Mouse (Mus musculus): Measurements from ENCODE around the gene Nagpa. TPM values are rescaled to one million over a fixed set of nuclear protein-coding genes. Genes with fewer than 3 reads are reported as not detected.

Nagpa gene
- polyA plus RNA-seq, 1 experiment from 2014 or later, result 14.5 TPM

- no peaks in the 10 kb centered on the region for H3K27me3 ChIP-seq (replicated peaks; ENCODE audit: insufficient read depth, low read length)
- ATAC-seq (no peak), DNase-seq (ENCODE audit: low spot score) (no peak)
- no peaks in the 10 kb centered on the region for H3K36me3 ChIP-seq (ENCODE audit: insufficient read depth, low read length)
- H3K4me2 ChIP-seq (replicated peaks; ENCODE audit: low read depth, low read length), result no peak overlapping the region
- no peak for TF ChIP-seq CTCF (IDR thresholded peaks at IDR 0.05)
- no peak for TF ChIP-seq EP300 (IDR thresholded peaks at IDR 0.05)
- H3K4me1 ChIP-seq (ENCODE audit: insufficient read depth, low read depth, low read length), result no peaks in the 10 kb centered on the region
- H3K27ac ChIP-seq (ENCODE audit: low read length), result no peak overlapping the region
- H3K9me3 ChIP-seq (ENCODE audit: low read length), result no peaks in the 10 kb centered on the region
- no peak overlapping the region for H3K4me3 ChIP-seq (ENCODE audit: low read depth, low read length)
- H3K9ac ChIP-seq (replicated peaks; ENCODE audit: low read depth), result no peak overlapping the region
- 47% methylated on average over 7 of the region's 7 CpGs for WGBS
Observed at GRCm38 (mm10) chr16:5185691-5186090, 18.1 kb downstream of the Nagpa start.

GRCm38 (mm10) chr16:5184956-5185355, 18.9 kb downstream of the Nagpa start:
- Histone ChIP-seq H3K9me3 (ENCODE audit: low read length) (no peaks in the 10 kb centered on the region), H3K4me1 (ENCODE audit: insufficient read depth, low read depth, low read length) (no peaks in the 10 kb centered on the region), H3K4me2 (replicated peaks; ENCODE audit: low read depth, low read length) (no peak overlapping the region), H3K36me3 (ENCODE audit: insufficient read depth, low read length) (no peaks in the 10 kb centered on the region), H3K27me3 (replicated peaks; ENCODE audit: insufficient read depth, low read length) (no peaks in the 10 kb centered on the region), H3K9ac (replicated peaks; ENCODE audit: low read depth) (no peak overlapping the region), H3K4me3 (ENCODE audit: low read depth, low read length) (no peak overlapping the region), H3K27ac (ENCODE audit: low read length) (no peak overlapping the region)
- no peak for DNase-seq (ENCODE audit: low spot score)
- no peak for ATAC-seq
- TF ChIP-seq EP300 (IDR thresholded peaks at IDR 0.05), result no peak
- WGBS, result 73% methylated on average over 5 of the region's 5 CpGs

- Histone ChIP-seq H3K9me3 (ENCODE audit: low read length) (no peaks in the 10 kb centered on the region), H3K4me1 (ENCODE audit: insufficient read depth, low read depth, low read length) (no peaks in the 10 kb centered on the region), H3K27ac (ENCODE audit: low read length) (no peak overlapping the region), H3K4me2 (replicated peaks; ENCODE audit: low read depth, low read length) (no peak overlapping the region), H3K27me3 (replicated peaks; ENCODE audit: insufficient read depth, low read length) (no peaks in the 10 kb centered on the region), H3K36me3 (ENCODE audit: insufficient read depth, low read length) (no peaks in the 10 kb centered on the region), H3K9ac (replicated peaks; ENCODE audit: low read depth) (no peak overlapping the region), H3K4me3 (ENCODE audit: low read depth, low read length) (no peak overlapping the region)
- 46% methylated on average over 8 of the region's 8 CpGs for WGBS
- ATAC-seq (no peak), DNase-seq (ENCODE audit: low spot score) (no peak)
- no peak for TF ChIP-seq EP300 (IDR thresholded peaks at IDR 0.05)
- TF ChIP-seq CTCF (IDR thresholded peaks at IDR 0.05), result no peak
Observed at GRCm38 (mm10) chr16:5184101-5184500, 19.7 kb downstream of the Nagpa start.

- 79% methylated on average over 18 of the region's 18 CpGs for WGBS
- no peaks in the 10 kb centered on the region for H3K4me1 ChIP-seq (ENCODE audit: insufficient read depth, low read depth, low read length)
- H3K4me2 ChIP-seq (replicated peaks; ENCODE audit: low read depth, low read length), result no peak overlapping the region
- no peaks in the 10 kb centered on the region for H3K36me3 ChIP-seq (ENCODE audit: insufficient read depth, low read length)
- H3K27me3 ChIP-seq (replicated peaks; ENCODE audit: insufficient read depth, low read length), result no peaks in the 10 kb centered on the region
- TF ChIP-seq CTCF (IDR thresholded peaks at IDR 0.05) (no peak), EP300 (IDR thresholded peaks at IDR 0.05) (no peak)
- H3K9me3 ChIP-seq (ENCODE audit: low read length), result no peaks in the 10 kb centered on the region
- ATAC-seq (no peak), DNase-seq (ENCODE audit: low spot score) (no peak)
- no peak overlapping the region for H3K9ac ChIP-seq (replicated peaks; ENCODE audit: low read depth)
- no peak overlapping the region for H3K4me3 ChIP-seq (ENCODE audit: low read depth, low read length)
- H3K27ac ChIP-seq (ENCODE audit: low read length), result no peak overlapping the region
Observed at GRCm38 (mm10) chr16:5183310-5183975, 20.4 kb downstream of the Nagpa start.

- no peak overlapping the region for H3K27ac ChIP-seq (ENCODE audit: low read length)
- no peaks in the 10 kb centered on the region for H3K9me3 ChIP-seq (ENCODE audit: low read length)
- DNase-seq (ENCODE audit: low spot score), result no peak
- H3K27me3 ChIP-seq (replicated peaks; ENCODE audit: insufficient read depth, low read length), result no peaks in the 10 kb centered on the region
- no peak overlapping the region for H3K9ac ChIP-seq (replicated peaks; ENCODE audit: low read depth)
- no peaks in the 10 kb centered on the region for H3K4me1 ChIP-seq (ENCODE audit: insufficient read depth, low read depth, low read length)
- H3K36me3 ChIP-seq (ENCODE audit: insufficient read depth, low read length), result no peaks in the 10 kb centered on the region
- TF ChIP-seq EP300 (IDR thresholded peaks at IDR 0.05) (no peak), CTCF (IDR thresholded peaks at IDR 0.05) (no peak)
- H3K4me2 ChIP-seq (replicated peaks; ENCODE audit: low read depth, low read length), result no peak overlapping the region
- no peak for ATAC-seq
- no peak overlapping the region for H3K4me3 ChIP-seq (ENCODE audit: low read depth, low read length)
- 85% methylated on average over 6 of the region's 6 CpGs for WGBS
Observed at GRCm38 (mm10) chr16:5172636-5173035, 31.2 kb downstream of the Nagpa start.

GRCm38 (mm10) chr16:5168829-5169228, 35.0 kb downstream of the Nagpa start:
- ATAC-seq, result no peak
- Histone ChIP-seq H3K27ac (ENCODE audit: low read length) (no peak overlapping the region), H3K4me2 (replicated peaks; ENCODE audit: low read depth, low read length) (no peak overlapping the region)

GRCm38 (mm10) chr16:5168038-5168437, 35.8 kb downstream of the Nagpa start:
- no peak overlapping the region for H3K4me3 ChIP-seq (ENCODE audit: low read depth, low read length)
- no peaks in the 10 kb centered on the region for H3K27me3 ChIP-seq (replicated peaks; ENCODE audit: insufficient read depth, low read length)
- H3K4me1 ChIP-seq (ENCODE audit: insufficient read depth, low read depth, low read length), result no peaks in the 10 kb centered on the region
- DNase-seq (ENCODE audit: low spot score) (no peak), ATAC-seq (no peak)
- H3K4me2 ChIP-seq (replicated peaks; ENCODE audit: low read depth, low read length), result no peak overlapping the region
- 77% methylated on average over 2 of the region's 2 CpGs for WGBS
- H3K9ac ChIP-seq (replicated peaks; ENCODE audit: low read depth), result no peak overlapping the region
- no peaks in the 10 kb centered on the region for H3K36me3 ChIP-seq (ENCODE audit: insufficient read depth, low read length)
- no peak for TF ChIP-seq EP300 (IDR thresholded peaks at IDR 0.05)
- TF ChIP-seq CTCF (IDR thresholded peaks at IDR 0.05), result no peak
- no peaks in the 10 kb centered on the region for H3K9me3 ChIP-seq (ENCODE audit: low read length)
- H3K27ac ChIP-seq (ENCODE audit: low read length), result no peak overlapping the region

More at GRCm38 (mm10) chr16:5168829-5169228, 35.0 kb downstream of the Nagpa start:
- no peak for TF ChIP-seq CTCF (IDR thresholded peaks at IDR 0.05)
- TF ChIP-seq EP300 (IDR thresholded peaks at IDR 0.05), result no peak
- H3K36me3 ChIP-seq (ENCODE audit: insufficient read depth, low read length), result no peaks in the 10 kb centered on the region
- H3K9ac ChIP-seq (replicated peaks; ENCODE audit: low read depth), result no peak overlapping the region
- no peaks in the 10 kb centered on the region for H3K27me3 ChIP-seq (replicated peaks; ENCODE audit: insufficient read depth, low read length)
- H3K4me3 ChIP-seq (ENCODE audit: low read depth, low read length), result no peak overlapping the region
- no peaks in the 10 kb centered on the region for H3K9me3 ChIP-seq (ENCODE audit: low read length)
- WGBS, result 60% methylated on average over 5 of the region's 5 CpGs
- DNase-seq (ENCODE audit: low spot score), result no peak
- H3K4me1 ChIP-seq (ENCODE audit: insufficient read depth, low read depth, low read length), result no peaks in the 10 kb centered on the region

Measured in lung, postnatal 0 days (tissue).